Mouse (Mus musculus): ENCODE results near the gene Xpc.

DNA sequence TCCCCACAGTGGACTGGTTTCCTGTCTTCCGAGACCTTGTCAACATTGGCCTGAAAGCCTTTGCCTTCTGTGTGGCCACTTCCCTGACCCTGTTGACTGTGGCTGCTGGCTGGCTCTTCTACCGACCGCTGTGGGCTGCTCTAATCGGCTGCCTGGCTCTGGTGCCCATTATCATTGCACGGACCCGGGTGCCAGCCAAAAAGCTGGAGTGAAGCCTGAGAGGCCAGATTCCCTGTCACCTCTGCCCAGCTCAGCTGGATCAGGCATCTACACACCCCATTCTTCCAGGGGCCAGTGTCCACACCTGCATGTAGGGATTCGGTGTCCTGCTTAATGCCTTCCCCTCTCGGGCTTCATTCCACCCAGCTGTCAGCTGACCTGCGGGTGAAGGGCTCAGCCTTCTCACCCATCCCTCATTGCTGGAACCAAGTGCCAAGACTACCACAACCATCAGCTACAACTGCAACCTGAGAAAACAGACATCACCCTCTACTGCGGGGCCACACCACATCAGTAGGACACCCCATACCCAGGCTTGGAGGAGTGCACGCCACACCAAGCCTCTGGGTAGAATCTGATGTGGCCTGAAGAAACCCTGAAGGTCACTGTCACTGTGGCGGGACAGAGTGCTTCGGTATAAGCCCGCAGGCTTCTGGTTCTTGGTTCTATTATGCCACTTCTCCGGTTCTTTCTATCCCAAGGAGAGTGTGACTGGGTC, 28.8 kb downstream of the Xpc start:
- TF ChIP-seq POLR2A (IDR thresholded peaks at IDR 0.05; ENCODE audit: extremely low read depth, insufficient read depth, low read length) (no peak), CTCF (IDR thresholded peaks at IDR 0.05; ENCODE audit: extremely low read depth, insufficient read depth, low read length) (no peak)
